Mouse (Mus musculus): ENCODE measurements at regions not wholly inside any gene's neighbourhood (a gene's known extent, or its start where the extent isn't known, plus 50 kb on each side); places are given as distances from the start of the nearest gene placed in this dataset.
"Not testable (repeated sequence)": the region's sequence is repeated elsewhere in the genome, so short reads cannot be mapped to it uniquely, and the experiment has no call there.

DNA sequence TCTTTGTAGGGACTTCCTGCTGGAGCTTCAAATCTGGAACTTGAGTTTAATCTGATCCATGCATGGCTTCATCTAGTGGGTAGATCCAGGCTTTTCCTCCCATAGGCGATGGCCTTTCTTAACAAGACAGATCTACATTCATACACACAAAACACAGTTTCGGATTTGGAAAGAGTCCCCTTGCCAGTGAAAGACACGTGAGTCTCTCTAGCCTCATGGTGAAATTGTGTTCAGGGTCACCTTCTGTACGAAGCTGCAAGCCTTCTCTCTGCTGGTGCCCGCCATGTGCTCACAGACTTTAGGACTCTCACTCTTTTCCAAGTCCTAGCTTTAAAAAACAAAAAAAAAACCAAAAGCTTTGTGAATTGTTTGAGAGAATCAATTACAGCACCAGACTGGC is 51.4 kb upstream of the Dlx2 start:
- in situ Hi-C loops (cut with MboI, MseI) = loop anchor here (5.0 kb wide), 1 partner anchor 219 kb away; no protein-coding TSS in a partner anchor

DNA sequence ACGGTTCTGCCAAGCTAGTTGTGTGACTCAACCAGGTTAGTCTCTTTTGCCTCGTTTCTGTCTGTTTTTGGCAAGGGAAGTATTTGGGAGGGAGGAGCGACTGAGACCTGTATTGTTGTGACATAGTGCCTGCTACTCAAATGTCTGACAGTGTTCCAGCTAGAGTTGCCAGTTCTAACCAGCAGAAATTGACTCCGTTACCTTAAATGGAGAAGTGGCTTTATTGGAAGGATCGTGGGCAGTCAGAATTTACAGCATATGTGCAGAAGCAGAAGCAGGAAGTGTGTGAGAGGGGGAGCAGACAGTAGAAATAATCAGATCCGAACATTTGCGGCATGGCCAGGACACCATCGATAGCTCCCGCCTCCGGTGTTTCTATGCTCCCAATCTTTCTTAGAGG is 51.8 kb upstream of the Dlx2 start:
- in situ Hi-C loops (cut with MboI, MseI) = loop anchor here (5.0 kb wide), 1 partner anchor 219 kb away; no protein-coding TSS in a partner anchor

DNA sequence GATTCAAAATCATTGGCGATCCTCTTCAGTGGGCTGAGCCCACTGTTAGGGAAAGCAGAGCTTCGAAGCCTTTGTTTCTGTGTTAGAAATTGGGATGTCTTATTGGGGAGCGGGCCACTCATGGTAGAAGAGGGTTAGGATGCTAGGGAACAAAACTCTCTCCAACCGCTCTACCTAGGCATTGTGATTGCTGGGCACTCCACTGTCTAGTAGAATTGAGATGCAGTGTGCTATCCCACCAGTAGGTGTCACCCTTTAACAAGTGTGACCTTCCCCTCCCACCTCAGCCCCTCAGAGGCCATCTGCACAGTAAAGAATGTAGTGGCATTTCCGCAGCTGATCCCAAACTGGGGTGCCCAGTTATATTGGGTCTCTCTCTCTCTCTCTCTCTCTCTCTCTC is 52.2 kb upstream of the Dlx2 start:
- in situ Hi-C loops (cut with MboI, MseI) = loop anchor here (5.0 kb wide), 1 partner anchor 219 kb away; no protein-coding TSS in a partner anchor

DNA sequence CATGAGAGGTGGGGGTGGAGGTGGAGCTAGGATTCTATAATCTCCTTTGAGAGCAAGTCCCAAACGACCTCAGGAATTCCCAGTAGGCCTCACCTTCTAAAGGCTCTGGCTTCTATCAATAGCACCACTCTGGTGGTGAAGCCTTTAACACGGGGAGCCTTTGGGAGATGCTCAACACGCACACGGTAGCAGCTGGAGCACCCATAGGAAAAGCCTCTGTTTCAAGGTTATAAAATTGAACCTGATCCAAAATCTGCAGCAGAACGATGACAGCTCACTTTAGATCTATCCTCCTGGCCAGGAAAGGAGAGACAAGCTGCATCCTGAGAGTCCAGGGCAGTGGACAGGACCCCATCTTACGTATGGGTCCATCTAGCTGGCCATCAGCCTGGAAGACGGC is 53.7 kb upstream of the Dlx2 start:
- in situ Hi-C loops (cut with MboI, MseI) = no loop called here

DNA sequence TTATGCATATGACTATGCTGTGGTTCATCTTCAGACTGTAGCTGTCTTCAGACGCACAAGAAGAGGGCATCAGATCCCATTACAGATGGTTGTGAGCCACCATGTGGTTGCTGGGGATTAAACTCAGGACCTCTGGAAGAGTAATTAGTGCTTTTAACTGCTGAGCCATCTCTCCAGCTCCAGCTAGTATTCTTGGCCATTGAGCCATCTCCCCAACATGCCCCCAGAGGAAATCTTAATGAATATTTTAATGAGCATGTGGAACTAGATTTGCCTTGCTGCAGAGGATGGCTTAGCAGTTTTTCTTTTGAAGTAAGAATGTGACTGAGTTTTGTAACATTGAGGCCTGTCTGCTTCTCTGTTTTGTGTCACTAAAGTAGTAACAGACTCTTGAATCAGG is 54.4 kb upstream of the Dlx2 start:
- in situ Hi-C loops (cut with MboI, MseI) = no loop called here

DNA sequence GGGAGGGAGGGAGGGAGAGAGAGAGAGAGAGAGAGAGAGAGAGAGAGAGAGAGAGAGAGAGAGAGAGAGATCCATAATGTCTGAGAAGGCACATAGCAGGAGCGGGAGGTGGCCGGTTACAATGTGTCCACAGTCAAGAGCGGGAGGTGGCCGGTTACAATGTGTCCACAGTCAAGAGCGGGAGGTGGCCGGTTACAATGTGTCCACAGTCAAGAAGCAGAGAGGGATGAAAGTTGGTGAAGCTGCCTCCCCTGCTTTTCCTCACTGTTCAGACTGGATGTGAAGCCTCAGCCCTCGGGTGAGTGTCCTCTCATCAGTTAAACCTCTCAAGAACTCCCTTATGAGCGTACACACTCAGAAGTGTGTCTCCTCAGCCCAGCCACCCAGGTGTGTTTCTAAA is 57.2 kb upstream of the Dlx2 start:
- in situ Hi-C loops (cut with MboI, MseI) = not testable (repeated sequence)

DNA sequence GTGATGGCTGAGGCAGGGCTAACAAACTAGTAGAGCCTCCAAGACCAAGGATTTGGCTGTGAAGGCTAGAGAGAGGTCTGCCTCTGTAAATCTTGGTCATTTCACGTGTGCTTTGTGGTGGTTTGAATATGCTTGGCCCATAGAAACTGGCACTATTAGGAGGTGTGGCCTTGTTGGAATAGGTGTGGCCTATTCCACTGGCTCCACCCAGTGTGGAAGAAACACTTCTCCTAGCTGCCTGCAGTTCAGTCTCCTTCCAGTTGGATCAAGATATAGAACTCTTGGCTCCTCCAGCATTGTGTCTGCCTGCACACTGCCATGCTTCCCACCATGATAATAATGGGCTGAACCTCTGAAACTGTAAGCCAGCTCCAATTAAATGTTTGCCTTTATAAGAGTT is 59.1 kb upstream of the Dlx2 start:
- in situ Hi-C loops (cut with MboI, MseI) = no loop called here

DNA sequence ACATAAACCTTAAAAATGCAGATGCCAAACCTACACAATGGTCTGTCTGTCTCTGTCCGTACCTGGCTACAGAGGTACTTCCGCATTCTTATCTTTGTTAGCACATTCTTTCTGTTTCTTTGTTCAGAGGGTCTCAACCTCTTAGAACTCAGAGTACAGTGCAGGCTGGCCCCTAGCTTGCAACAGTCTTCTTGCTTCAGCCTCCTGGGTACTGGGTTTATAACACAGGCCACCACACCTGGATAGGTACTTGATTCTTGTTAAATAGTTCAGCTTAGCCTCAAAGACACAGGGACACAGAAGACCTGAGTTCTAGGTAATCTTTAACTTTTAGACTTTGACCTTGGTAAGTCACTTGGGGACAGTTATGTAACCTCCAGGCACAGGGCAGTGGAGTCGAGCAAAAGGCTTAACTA is 60.5 kb upstream of the Dlx2 start:
- in situ Hi-C loops (cut with MboI, MseI) = no loop called here

DNA sequence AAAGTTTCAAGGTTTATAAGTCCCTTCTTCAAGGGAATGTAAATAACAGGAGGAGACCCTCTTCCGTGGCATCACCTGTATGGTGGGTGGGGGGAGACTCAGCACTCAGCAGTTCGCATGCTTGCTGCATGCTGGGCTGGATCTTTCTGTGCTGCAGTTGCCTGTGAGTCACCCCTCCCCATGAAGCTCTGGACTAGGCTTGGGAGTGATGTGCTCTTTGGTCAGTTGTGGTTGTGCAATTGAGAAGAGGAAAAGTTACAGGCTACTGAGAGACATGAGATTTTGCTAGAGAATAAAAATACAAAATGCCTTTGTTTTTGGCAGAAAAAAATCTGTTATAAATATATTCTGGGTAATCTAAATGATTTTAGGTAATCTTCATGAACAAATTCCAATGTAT is 66.7 kb upstream of the Dlx2 start:
- in situ Hi-C loops (cut with MboI, MseI) = no loop called here

DNA sequence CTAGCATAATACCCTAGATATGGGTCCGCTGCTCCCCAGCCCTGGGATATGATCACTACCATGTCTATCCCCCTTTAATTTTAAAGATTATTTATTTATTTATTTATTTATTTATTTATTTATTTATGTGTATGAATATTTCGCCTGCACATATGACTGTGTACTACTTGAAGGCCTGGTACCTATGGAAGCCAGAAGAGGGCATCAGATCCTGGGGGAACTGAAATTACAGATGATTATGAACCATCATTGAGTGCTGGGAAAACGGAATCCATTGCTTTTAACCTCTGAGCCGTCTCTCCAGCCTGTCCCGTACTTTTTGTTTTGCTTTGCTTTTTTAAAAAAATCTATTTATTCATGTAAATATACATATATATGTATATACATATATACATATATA is 70.0 kb upstream of the Dlx2 start:
- in situ Hi-C loops (cut with MboI, MseI) = no loop called here

DNA sequence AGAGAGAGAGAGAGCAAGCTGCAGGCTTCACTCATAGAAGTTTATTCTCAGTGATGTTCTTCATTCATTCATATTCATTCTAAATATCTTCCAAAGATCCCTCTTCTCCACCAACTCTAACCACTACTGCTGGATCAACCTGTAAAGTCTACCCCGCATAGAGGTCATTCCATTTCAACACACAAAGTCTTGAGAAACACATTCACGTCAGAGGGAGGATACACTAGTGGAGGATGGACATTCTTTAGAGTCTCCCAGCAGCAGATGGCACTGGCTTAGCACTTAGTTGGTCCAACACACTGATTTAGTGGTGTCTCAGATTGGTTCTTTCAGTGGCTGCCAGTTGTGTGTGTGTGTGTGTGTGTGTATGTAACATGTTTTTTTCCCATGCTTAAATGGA is 74.9 kb upstream of the Dlx2 start:
- in situ Hi-C loops (cut with MboI, MseI) = no loop called here

DNA sequence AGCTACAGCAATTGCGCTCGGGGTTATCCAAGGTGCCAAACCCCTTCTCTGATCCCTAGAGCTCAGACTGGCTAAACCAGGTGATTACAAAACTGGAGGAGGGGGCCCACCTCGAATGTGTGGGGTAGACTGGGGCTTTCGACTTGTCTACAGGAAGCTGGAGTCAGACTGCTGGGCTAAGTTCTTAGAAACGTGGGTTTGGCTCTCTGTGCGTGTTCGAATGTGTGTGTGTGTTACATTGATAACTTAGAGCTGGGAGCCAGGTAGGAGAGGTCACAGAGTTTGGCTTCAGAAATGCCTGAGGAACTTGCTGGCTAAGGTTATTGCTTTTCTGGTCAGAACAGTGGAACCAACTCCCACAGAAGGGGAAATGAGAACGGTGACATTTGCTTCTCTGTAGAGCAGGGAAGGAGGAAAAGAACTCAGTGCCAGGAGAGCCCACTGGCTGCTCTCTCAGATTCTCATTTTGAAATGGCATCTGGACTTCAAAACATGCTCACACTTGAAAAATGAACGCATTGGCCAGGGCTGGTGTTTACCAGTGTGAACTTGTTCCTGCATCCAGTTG is 76.1 kb upstream of the Dlx2 start:
- in situ Hi-C loops (cut with MboI, MseI) = no loop called here

DNA sequence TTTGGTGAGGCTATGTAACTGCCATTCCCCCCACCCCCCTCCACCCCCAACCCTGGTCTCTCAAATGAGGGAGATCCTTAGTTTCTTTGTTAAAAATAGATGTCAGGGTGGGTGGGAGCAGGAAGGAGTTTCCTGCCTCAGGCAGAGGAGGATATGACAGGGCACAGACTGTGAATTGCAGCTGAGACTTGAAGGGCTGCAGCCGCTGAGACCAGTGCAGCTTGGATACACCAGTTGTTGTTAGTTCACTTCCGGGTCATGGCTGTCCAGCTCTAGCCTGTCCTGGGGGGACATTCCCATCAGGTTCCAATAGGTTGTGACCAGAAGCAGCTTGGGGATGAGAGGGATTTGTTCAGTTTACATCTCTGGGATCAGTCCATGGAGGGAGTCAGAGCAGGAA is 76.6 kb upstream of the Dlx2 start:
- in situ Hi-C loops (cut with MboI, MseI) = no loop called here

DNA sequence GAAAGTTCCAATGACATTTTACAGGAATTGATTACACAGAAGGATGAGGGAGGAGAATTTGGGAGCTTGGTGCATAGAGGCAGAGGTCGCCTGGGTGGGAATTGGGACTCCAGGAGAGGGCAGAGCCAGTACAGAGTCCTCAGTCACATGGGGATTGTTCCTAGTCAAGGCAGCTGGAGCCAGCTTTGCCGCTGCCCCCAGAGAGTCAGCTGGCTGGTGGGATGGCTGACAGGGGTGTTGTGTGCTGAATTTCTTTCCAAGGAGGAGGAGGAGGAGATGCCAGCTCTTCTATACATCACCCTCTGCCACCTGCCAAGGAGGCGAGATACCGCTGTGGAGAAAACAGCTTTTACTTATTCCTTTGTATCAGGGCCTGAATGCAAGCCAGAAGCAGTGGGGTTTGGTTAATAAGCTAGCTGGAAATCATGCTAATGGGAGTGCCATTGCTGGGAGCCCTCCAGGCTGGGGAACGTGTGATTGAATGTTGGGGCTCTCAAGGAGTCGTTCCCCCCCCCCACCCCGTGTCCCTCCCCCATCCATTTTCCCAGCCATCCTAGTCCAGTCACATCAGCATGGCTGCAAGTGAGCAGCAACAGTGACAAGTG is 78.8 kb upstream of the Dlx2 start:
- in situ Hi-C loops (cut with MboI, MseI) = no loop called here

DNA sequence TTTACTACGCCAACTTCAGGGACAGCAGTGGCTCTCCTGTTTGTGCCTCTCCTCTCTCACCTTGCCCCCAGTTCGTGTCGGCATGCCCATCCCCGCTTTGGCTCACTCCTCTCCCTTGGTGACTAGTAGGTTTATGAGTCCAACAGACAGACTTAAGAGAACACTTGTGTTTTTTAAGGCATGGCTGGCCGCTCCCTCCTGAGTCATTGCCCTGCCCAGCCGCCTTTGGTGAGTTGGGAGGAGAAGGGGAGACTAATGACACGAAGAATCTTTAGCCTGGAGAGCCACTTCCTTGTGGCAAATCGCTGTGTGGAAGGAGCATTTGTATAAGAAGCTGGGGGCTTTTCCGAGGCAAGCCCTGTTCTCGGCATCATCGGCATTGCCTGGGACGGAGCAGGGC is 79.8 kb upstream of the Dlx2 start:
- in situ Hi-C loops (cut with MboI, MseI) = no loop called here

DNA sequence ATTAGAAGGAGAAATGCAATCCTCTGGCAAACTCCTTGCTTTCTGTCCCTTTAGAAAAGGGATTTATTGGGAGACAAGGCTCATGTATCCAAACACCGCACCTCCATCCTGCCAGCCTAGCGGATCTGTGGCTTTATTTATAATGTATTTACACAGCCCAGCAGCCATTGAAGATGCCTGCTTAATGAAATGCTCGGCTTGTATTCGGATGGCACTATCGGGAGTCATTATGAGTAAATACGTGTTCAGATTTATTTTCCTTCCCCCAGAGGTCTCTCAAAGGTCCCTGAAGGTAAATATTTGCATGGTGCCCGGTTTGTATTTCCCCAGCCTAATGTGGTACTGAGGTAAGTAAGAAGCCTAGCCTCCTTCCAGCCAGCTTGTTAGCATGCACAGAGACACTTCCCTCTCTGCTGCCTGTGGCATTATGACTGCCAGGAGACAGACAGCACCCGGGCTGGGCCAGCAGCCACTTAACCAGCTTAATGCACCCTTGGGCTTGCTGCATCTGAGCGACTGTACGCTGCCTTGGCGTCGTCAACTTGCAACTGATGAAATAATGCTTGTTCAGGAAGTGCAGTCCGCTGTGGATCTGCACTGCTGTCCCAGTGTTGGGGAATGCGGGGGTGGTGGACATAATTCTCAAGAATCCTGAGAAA is 80.7 kb upstream of the Dlx2 start:
- in situ Hi-C loops (cut with MboI, MseI) = no loop called here

DNA sequence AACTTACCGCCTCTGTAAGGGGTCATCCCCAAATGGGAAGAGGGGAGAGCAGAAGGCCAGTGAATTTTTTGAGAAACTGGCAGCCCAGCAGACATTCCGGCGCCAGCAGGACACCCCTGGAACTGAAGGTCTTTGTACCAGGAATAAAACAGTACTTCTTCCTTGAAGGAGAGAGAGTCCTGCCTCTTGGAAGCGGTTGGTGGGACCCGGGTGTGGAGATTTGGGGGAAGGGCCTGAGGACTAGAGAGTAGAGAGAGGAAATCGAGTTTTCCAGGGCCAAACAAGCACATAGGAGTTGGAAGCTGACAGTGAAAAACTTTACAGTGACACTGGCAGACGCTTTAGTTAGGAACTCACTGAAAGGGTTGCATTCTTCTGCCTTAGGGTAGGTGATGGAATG is 82.3 kb upstream of the Dlx2 start:
- in situ Hi-C loops (cut with MboI, MseI) = no loop called here

DNA sequence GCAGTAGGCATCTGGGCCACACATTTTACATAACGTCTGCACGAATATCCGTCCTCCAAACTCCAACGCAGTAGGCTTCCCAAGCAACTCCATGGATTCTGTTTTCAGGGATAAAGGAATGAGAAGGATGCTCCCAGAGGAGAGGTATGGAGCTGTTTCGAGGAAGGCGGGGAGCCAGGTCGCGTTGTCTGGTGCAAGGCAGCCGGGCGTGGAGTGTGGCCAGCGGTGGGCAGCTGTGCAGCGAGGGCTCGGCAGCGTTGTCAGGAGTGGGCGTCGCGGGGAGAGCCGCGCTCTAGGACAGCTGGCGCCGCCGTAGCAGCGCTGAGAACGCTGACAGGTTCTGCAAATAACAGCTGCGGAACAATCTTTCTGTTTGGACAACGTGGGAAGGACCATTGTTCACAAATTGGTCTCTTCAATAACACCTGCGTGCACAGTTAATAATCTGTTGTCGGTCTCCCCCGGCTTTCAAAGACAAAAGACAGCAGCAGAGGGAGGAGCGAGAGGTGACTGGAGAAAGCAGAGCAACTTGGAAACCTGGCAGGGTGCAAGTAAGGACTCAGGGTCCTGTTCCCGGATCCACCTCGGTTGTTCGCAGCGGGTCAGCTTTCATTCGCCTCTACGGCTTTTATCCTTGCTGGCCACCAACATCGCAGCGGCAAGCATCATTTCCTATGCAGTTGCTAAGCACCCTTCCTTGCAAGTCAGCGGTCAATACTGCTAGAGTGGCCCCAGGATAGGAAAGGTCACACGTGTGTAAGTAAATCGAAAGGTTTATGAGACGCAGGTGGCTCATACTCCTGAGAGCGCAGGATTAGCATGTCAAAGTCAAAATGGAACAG is 83.0 kb upstream of the Dlx2 start:
- in situ Hi-C loops (cut with MboI, MseI) = no loop called here

DNA sequence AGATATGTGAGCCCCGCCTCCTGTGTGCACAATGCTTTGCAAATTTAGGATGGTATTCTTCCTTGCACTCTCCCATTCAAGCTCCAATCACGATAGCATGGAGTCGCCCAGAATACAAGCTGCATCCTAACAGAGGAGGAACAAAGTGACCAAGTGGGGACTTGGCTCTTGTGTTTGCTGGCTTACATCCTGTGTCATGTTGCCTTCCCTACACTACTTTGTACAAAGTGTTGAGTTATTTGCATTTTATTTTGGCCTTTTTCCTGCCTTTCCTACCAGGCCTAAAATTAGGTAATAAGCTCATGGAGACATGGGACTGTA is 83.5 kb upstream of the Dlx2 start:
- in situ Hi-C loops (cut with MboI, MseI) = no loop called here

DNA sequence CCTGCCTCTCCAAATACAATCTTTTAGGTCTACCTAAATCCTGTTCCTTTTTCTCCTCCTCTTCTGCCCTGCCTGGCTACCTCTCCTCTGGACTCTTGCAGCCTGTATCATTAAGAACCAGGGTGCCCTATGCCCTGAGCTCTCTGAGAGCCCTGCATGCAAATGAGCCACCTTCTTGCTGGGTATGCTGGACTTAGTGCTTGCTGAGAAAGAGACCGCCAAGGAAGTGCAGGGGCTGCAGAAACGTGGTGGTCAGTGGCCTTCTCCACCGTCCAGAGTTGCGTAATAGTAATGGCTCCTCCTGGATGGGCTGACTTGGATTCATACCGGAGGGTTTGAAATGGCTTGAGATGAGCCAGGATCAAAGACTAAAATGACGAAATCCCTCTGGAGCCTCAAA is 86.9 kb upstream of the Dlx2 start:
- in situ Hi-C loops (cut with MboI, MseI) = no loop called here

DNA sequence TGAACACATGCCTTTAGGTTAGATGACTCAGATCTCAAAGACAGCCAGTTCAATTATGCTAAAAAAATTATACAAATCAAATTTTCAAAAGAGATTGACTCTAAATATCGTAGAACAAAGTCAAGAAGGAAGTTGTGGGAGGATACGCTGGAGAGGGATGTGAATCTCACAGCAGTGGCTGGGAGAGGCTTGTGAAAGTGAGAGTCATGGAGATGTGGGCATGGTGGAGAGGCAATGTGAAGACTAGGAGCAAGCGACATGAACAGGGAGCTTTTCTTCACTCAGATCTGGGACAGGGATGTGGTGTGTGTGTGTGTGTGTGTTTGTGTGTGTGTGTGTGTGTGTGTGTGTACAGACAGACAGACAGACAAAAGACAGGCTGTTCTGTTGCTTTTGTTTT is 87.9 kb upstream of the Dlx2 start:
- in situ Hi-C loops (cut with MboI, MseI) = no loop called here

DNA sequence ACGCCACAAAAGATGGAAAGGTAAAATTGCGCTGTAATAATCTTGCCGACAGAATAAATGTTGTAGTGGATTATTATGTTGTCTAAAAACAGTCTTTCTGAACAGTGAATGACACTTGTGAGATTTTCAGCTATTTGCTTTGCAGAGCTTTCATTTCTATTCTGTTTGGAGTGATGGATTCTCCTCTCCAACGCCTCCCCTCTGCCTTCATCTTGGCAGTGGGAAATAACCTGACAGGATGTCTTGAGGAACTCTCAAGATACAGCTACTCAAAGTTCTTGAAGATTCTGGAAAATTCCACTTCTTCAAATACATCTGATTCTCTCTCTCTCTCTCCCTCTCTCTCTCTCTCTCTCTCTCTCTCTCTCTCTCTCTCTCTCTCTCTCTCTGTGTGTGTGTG is 89.6 kb upstream of the Dlx2 start:
- in situ Hi-C loops (cut with MboI, MseI) = loop anchor here (5.0 kb wide), 1 partner anchor 96 kb away; no protein-coding TSS in a partner anchor

DNA sequence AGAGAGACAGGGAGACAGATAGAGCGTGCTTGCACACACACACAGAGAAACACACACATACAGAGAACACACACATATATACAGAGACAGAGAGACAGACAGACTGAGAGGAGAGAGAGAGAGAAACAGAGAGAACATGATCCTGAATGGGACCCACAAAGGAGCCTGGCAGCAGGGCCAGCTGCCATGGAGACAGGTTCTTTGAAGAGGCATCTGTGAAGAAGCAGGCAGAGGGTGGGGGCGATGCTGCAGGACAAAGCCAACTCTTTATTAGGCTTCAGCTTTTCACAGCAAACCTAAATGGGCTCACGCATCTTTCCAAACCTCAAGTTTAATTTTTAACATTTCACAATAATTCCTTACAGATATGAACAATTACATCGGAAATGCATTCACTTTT is 90.0 kb upstream of the Dlx2 start:
- in situ Hi-C loops (cut with MboI, MseI) = loop anchor here (5.0 kb wide), 1 partner anchor 96 kb away; no protein-coding TSS in a partner anchor
